Comparison of ENCODE assay signal across 8 mouse cellular contexts in the genomic region with DNA sequence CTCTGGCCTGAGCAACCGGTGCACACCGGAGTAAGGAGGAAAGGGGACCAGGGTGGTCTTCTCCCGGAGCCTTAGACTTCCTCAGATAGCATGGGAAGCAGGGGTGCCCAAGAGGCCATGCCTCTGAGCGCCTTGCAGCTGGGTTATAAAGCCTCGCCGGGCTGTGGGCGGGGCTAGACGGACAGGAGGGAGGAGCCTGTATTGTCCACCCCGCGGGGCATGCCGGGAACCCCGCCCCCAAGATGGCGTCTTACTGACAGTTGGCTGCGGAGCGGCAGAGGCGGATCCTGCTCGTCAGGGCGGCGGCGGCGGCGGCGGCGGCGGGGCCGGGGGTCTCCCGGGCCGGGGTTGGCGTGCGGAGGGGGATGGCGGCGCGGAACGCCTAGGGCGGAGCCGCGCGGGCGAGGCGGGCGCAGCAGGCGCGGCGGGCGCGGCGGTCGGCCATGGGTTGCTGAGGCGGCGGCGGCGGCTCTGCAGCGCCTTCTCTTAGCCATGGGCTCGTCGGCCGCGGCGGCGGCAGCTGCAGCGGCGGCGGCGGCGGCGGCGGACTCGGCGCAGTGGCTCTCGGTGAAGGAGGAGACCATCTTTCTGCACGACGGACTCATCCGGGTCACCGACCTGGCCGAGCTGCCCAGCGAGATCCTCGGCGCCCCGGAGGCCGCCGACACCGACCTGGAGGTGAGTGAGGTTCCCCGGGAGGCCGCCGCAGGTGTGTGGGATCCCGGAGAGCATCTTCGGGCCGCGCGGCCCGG. TPM values are rescaled to one million over a fixed set of nuclear protein-coding genes. Genes with fewer than 3 reads are reported as not detected.
DNase-seq lines count a peak whose midpoint lies in the region; ATAC-seq and TF ChIP-seq lines count a peak whose summit lies in the region.

A gene (plus strand): TSS at position 240 of the 752 bp plus-strand sequence.

- peak within 1 kb of the TSS; percentile 75 to 76 for H3K4me3 ChIP-seq in MEL (ENCODE audit: control insufficient read depth in 1 of 2, insufficient read depth in 1 of 2, low read depth in 2 of 2, low read length in 2 of 2)
- peak within 1 kb of the TSS; percentile 98 for H3K4me3 ChIP-seq in cerebellum, adult 2 months (replicated peaks; ENCODE audit: insufficient read depth, low read depth, low read length)
- peak within 1 kb of the TSS; percentile 98 for H3K4me3 ChIP-seq in lung, embryonic 16.5 days (ENCODE audit: low read length)

- TF ChIP-seq POLR2A in MEL (IDR thresholded peaks at IDR 0.05; ENCODE audit: control insufficient read depth in 1 of 2, insufficient read depth in 1 of 2, low read depth in 1 of 2, low read length in 2 of 2, poor library complexity in 1 of 2): peak; percentile 88 to 98
- TF ChIP-seq POLR2A in cerebellum, adult 2 months (IDR thresholded peaks at IDR 0.05; ENCODE audit: borderline replicate concordance, insufficient read depth, low read length): peak; percentile 65

- H3K27ac ChIP-seq in MEL (ENCODE audit: control insufficient read depth, low read depth, low read length): peak within 1 kb of the TSS; percentile 58; the same call in 1 of the 2 replicates
- peak within 1 kb of the TSS; percentile 97 for H3K27ac ChIP-seq in cerebellum, adult 2 months (ENCODE audit: insufficient read depth, low read length)
- H3K27ac ChIP-seq in lung, embryonic 16.5 days (ENCODE audit: low read length): peak within 1 kb of the TSS; percentile 80

- no peaks in the 10 kb centered on the region for H3K27me3 ChIP-seq in MEL (ENCODE audit: control insufficient read depth in 1 of 2, insufficient read depth in 2 of 2, low read length in 2 of 2)
- H3K27me3 ChIP-seq in cerebellum, adult 2 months (ENCODE audit: control insufficient read depth, insufficient read depth, low read length): no peaks in the 10 kb centered on the region
- no peaks in the 10 kb centered on the region for H3K27me3 ChIP-seq in lung, embryonic 16.5 days (ENCODE audit: control insufficient read depth, insufficient read depth, low read depth, low read length)

- no peak for TF ChIP-seq EP300 in MEL (IDR thresholded peaks at IDR 0.05; ENCODE audit: low read depth in 1 of 2, low read length in 2 of 2)

- no peak for TF ChIP-seq CTCF in MEL (IDR thresholded peaks at IDR 0.05 in 2 of 3, conservative IDR thresholded peaks at IDR 0.05 in 1 of 3; ENCODE audit: control insufficient read depth in 1 of 3, insufficient read depth in 1 of 3, low read depth in 2 of 3, low read length in 3 of 3, poor library complexity in 1 of 3, severe bottlenecking in 1 of 3)
- TF ChIP-seq CTCF in cerebellum, adult 2 months (IDR thresholded peaks at IDR 0.05; ENCODE audit: borderline replicate concordance, insufficient read depth, low read depth, low read length): no peak

- no peak for TF ChIP-seq RAD21 in MEL (IDR thresholded peaks at IDR 0.05; ENCODE audit: low read depth, low read length)

- WGBS in cerebellum, adult 2 months: under 1% methylated on average over 83 of the region's 90 CpGs
- under 1% methylated on average over 55 of the region's 90 CpGs for WGBS in lung, embryonic 16.5 days

- H3K9ac ChIP-seq in MEL (ENCODE audit: control insufficient read depth, low read depth, low read length, poor library complexity, severe bottlenecking): peak within 1 kb of the TSS; percentile 96
- H3K9ac ChIP-seq in lung, embryonic 16.5 days (ENCODE audit: low read length): peak within 1 kb of the TSS; percentile 94

- peak; percentile 95 for DNase-seq in MEL (ENCODE audit: low read depth, low spot score)
- peak; percentile 93 to 97 for DNase-seq in cerebellum, adult 2 months
- DNase-seq in forelimb bud, embryonic 11.5 days (ENCODE audit: low read depth, low spot score): peak; percentile 92
- DNase-seq in layer of hippocampus, adult 9-10 months (ENCODE audit: low spot score): peak; percentile 89
- DNase-seq in ovary, postnatal 10 days (ENCODE audit: low spot score): peak; percentile 95
- peak; percentile 96 to 100 for DNase-seq in thymus, postnatal 10 days (ENCODE audit: low spot score in 2 of 2)

- peak within 1 kb of the TSS; percentile 81 for H3K4me2 ChIP-seq in lung, embryonic 16.5 days (ENCODE audit: low read depth, low read length)

- H3K9me3 ChIP-seq in MEL (replicated peaks; ENCODE audit: insufficient read depth, low read length): no peaks in the 10 kb centered on the region
- no peaks in the 10 kb centered on the region for H3K9me3 ChIP-seq in lung, embryonic 16.5 days (ENCODE audit: control insufficient read depth, low read length)

- peaks cover 12% of the 10 kb centered on the region in 2 experiments for H3K4me1 ChIP-seq in MEL (ENCODE audit: control insufficient read depth in 1 of 2, insufficient read depth in 2 of 2, low read length in 2 of 2)
- H3K4me1 ChIP-seq in cerebellum, adult 2 months (ENCODE audit: control insufficient read depth, insufficient read depth, low read length): peaks cover 2% of the 10 kb centered on the region; the same call in 1 of the 2 replicates
- peaks cover 9% of the 10 kb centered on the region for H3K4me1 ChIP-seq in lung, embryonic 16.5 days (replicated peaks; ENCODE audit: control insufficient read depth, insufficient read depth, low read length)

- peaks cover 0 to 22% of the 10 kb centered on the region in 2 experiments; a peak in 2 of 4 replicates for H3K36me3 ChIP-seq in MEL (ENCODE audit: control insufficient read depth in 1 of 2, insufficient read depth in 2 of 2, low read length in 2 of 2)
- H3K36me3 ChIP-seq in lung, embryonic 16.5 days (ENCODE audit: control insufficient read depth, insufficient read depth, low read length): no peaks in the 10 kb centered on the region

- peaks cover 23% of the 10 kb centered on the region for H3K79me2 ChIP-seq in MEL (ENCODE audit: control insufficient read depth, insufficient read depth, low read length, poor library complexity)

- ATAC-seq in hematopoietic stem cell, adult 5-6 weeks (replicated peaks in 1 of 2; ENCODE audit: insufficient read depth in 1 of 2, low FRiP score in 2 of 2, low TSS enrichment in 1 of 2, low read depth in 1 of 2, poor library complexity in 2 of 2, severe bottlenecking in 2 of 2): peak; percentile 97 to 99
- peak; percentile 97 for ATAC-seq in lung, embryonic 16.5 days (ENCODE audit: low read depth)

TF ChIP-seq in MEL, 35 proteins besides CTCF, POLR2A, EP300 and RAD21:
- TF ChIP-seq ZMIZ1 (IDR thresholded peaks at IDR 0.05; ENCODE audit: low read depth, low read length): peak; percentile 95
- no peak for TF ChIP-seq ELF1 (IDR thresholded peaks at IDR 0.05; ENCODE audit: low read depth, low read length)
- TF ChIP-seq GATA1 (IDR thresholded peaks at IDR 0.05; ENCODE audit: low read depth, low read length): no peak
- no peak for TF ChIP-seq UBTF (IDR thresholded peaks at IDR 0.05; ENCODE audit: borderline replicate concordance, insufficient read depth, low read depth, low read length)
- TF ChIP-seq SIN3A (IDR thresholded peaks at IDR 0.05; ENCODE audit: low read length): peak; percentile 61
- TF ChIP-seq TBP (IDR thresholded peaks at IDR 0.05; ENCODE audit: low read depth, low read length): peak; percentile 98
- peak; percentile 91 for TF ChIP-seq MAZ (IDR thresholded peaks at IDR 0.05; ENCODE audit: low read depth, low read length)
- TF ChIP-seq MXI1 (IDR thresholded peaks at IDR 0.05; ENCODE audit: low read depth, low read length): peak; percentile 81
- no peak for TF ChIP-seq POLR2AphosphoS5 (IDR thresholded peaks at IDR 0.05; ENCODE audit: borderline replicate concordance, low read depth, low read length)
- 0 out of 2 replicates have a peak, but pooled peaks have one; percentile 32 for TF ChIP-seq ETS1 (IDR thresholded peaks at IDR 0.05; ENCODE audit: low read depth, low read length)
- 0 out of 2 replicates have a peak, but pooled peaks have one; percentile 25 for TF ChIP-seq NRF1 (IDR thresholded peaks at IDR 0.05; ENCODE audit: insufficient read depth, low read depth, low read length, poor library complexity, severe bottlenecking)
- TF ChIP-seq GABPA (IDR thresholded peaks at IDR 0.05; ENCODE audit: low read depth, low read length): no peak
- TF ChIP-seq NELFE (IDR thresholded peaks at IDR 0.05; ENCODE audit: low read depth, low read length): peak; percentile 94
- TF ChIP-seq HCFC1 (IDR thresholded peaks at IDR 0.05; ENCODE audit: low read depth, low read length): peak; percentile 85
- TF ChIP-seq MAX (IDR thresholded peaks at IDR 0.05; ENCODE audit: low read length): peak; percentile 38; the same call in 1 of the 2 replicates
- peak; percentile 71; the same call in 1 of the 2 replicates for TF ChIP-seq POLR2AphosphoS2 (IDR thresholded peaks at IDR 0.05; ENCODE audit: low read length)
- no peak for TF ChIP-seq ZNF384 (IDR thresholded peaks at IDR 0.05; ENCODE audit: low read depth, low read length)
- peak; percentile 65 for TF ChIP-seq TCF12 (IDR thresholded peaks at IDR 0.05; ENCODE audit: low read depth, low read length)
- no peak for TF ChIP-seq MEF2A (IDR thresholded peaks at IDR 0.05; ENCODE audit: extremely low read depth, insufficient replicate concordance, low read depth, low read length, poor library complexity, severe bottlenecking)
TF ChIP-seq in MEL: peak in this region for 12.

RNA-seq across cellular contexts. Expression of the gene that starts here (rescaled TPM):
- total RNA-seq in MEL (2012; rRNA removed): 6.9 and 7.0 TPM in 2 replicates
- polyA plus RNA-seq in MEL (2012; ENCODE audit: insufficient read depth in 1 of 2, insufficient read length in 2 of 2, low read depth in 1 of 2, low replicate concordance in 2 of 2, missing spikeins in 1 of 2): 10 to 100 TPM in 1 of 2 experiments, not detected in 1; 10.8 TPM
- polyA plus RNA-seq in cerebellum, adult 2 months (2012; rRNA removed): 81.2 and 86.4 TPM in 2 replicates
- 13.5 and 25.6 TPM in 2 replicates for total RNA-seq in hematopoietic stem cell, adult 5-6 weeks (2017)
- 2.7 and 3.8 TPM in 2 replicates for polyA plus RNA-seq in lung, embryonic 16.5 days (2015; fragmentation: Nextera tagmentation; extraction: Ambion mirVana)

Comparison
In these comparisons a context has a peak if more than half of its experiments do, and no peak if none do; other contexts are left out.
1. Peak in every context shown above with its lines: DNase-seq, ATAC-seq, H3K4me3 ChIP-seq and H3K27ac ChIP-seq.